Mouse (Mus musculus): Measurements from ENCODE around the gene Ecel1.

Ecel1 gene

GRCm38 (mm10) chr1:87156199-87156587, at the start of gene Ecel1:
Gene Ecel1 (minus strand): TSS chr1:87156521.
- DNase-seq (ENCODE audit: low spot score in 2 of 2) = no peak

GRCm38 (mm10) chr1:87205502-87205901, 49.2 kb upstream of the Ecel1 start:
- DNase-seq (ENCODE audit: low spot score in 2 of 2) = no peak

- no peak for DNase-seq (ENCODE audit: low spot score in 2 of 2)
Measured at GRCm38 (mm10) chr1:87205038-87205437, 48.7 kb upstream of the Ecel1 start.

GRCm38 (mm10) chr1:87204465-87204864, 48.1 kb upstream of the Ecel1 start, which contains the start of gene Chrng:
Gene Chrng (plus strand): TSS chr1:87204657.
- no peak for DNase-seq (ENCODE audit: low spot score in 2 of 2)

GRCm38 (mm10) chr1:87203779-87204178, 47.5 kb upstream of the Ecel1 start:
- no peak for DNase-seq (ENCODE audit: low spot score in 2 of 2)

GRCm38 (mm10) chr1:87201848-87202247, 45.5 kb upstream of the Ecel1 start:
- no peak for DNase-seq (ENCODE audit: low spot score in 2 of 2)

- DNase-seq (ENCODE audit: low spot score in 2 of 2) = no peak
Measured at GRCm38 (mm10) chr1:87200811-87201210, 44.5 kb upstream of the Ecel1 start.

- DNase-seq (ENCODE audit: low spot score in 2 of 2) = no peak
Measured at GRCm38 (mm10) chr1:87198119-87199065, 42.1 kb upstream of the Ecel1 start.

GRCm38 (mm10) chr1:87197296-87197695, 41.0 kb upstream of the Ecel1 start:
- no peak for DNase-seq (ENCODE audit: low spot score in 2 of 2)

- DNase-seq (ENCODE audit: low spot score in 2 of 2) = no peak
Measured at GRCm38 (mm10) chr1:87190429-87190828, 34.1 kb upstream of the Ecel1 start, which contains the start of gene Chrnd. Gene Chrnd (plus strand): TSS chr1:87190607.

- peak; percentile 73 to 85 for DNase-seq (ENCODE audit: low spot score in 2 of 2)
Measured at GRCm38 (mm10) chr1:87187037-87187355, 30.7 kb upstream of the Ecel1 start.

- DNase-seq (ENCODE audit: low spot score in 2 of 2) = no peak
Measured at GRCm38 (mm10) chr1:87186261-87187036, 30.1 kb upstream of the Ecel1 start.

- no peak for DNase-seq (ENCODE audit: low spot score in 2 of 2)
Measured at GRCm38 (mm10) chr1:87185526-87185925, 29.2 kb upstream of the Ecel1 start.

GRCm38 (mm10) chr1:87184751-87185139, 28.4 kb upstream of the Ecel1 start:
- peak; percentile 73 to 84 for DNase-seq (ENCODE audit: low spot score in 2 of 2)

- no peak for DNase-seq (ENCODE audit: low spot score in 2 of 2)
Measured at GRCm38 (mm10) chr1:87183998-87184750, 27.9 kb upstream of the Ecel1 start.

GRCm38 (mm10) chr1:87183013-87183412, 26.7 kb upstream of the Ecel1 start, which contains the start of gene Prss56:
Gene Prss56 (plus strand): TSS chr1:87183313.
- no peak for DNase-seq (ENCODE audit: low spot score in 2 of 2)

GRCm38 (mm10) chr1:87180896-87181295, 24.6 kb upstream of the Ecel1 start:
- DNase-seq (ENCODE audit: low spot score in 2 of 2) = no peak

GRCm38 (mm10) chr1:87175852-87176292, 19.6 kb upstream of the Ecel1 start:
- peak; percentile 83 to 86 for DNase-seq (ENCODE audit: low spot score in 2 of 2)

- DNase-seq (ENCODE audit: low spot score in 2 of 2) = peak; percentile 53 to 72
Measured at GRCm38 (mm10) chr1:87174006-87174955, 18.0 kb upstream of the Ecel1 start.

GRCm38 (mm10) chr1:87172316-87172715, 16.0 kb upstream of the Ecel1 start:
- no peak for DNase-seq (ENCODE audit: low spot score in 2 of 2)

- no peak for DNase-seq (ENCODE audit: low spot score in 2 of 2)
Measured at GRCm38 (mm10) chr1:87171312-87171711, 15.0 kb upstream of the Ecel1 start.
